Mouse (Mus musculus): ENCODE results near the gene Pnma1. TPM values are rescaled to one million over a fixed set of nuclear protein-coding genes. Genes with fewer than 3 reads are reported as not detected.

Gene Pnma1
- total RNA-seq, 2 experiments from 2014 or later = 0.23 to 0.26 TPM

GRCm38 (mm10) chr12:84178652-84179445, 30.6 kb upstream of the Pnma1 start:
- DNase-seq = peak; percentile 61 to 69

- peak; percentile 66 to 69 for DNase-seq
Measured at GRCm38 (mm10) chr12:84178052-84178451, 29.8 kb upstream of the Pnma1 start.

GRCm38 (mm10) chr12:84176886-84177765, 28.8 kb upstream of the Pnma1 start:
- DNase-seq = no peak

GRCm38 (mm10) chr12:84176126-84176769, 28.0 kb upstream of the Pnma1 start:
- peak in 1 of 2 experiments; percentile 35 for DNase-seq

- peak; percentile 94 to 96 for DNase-seq
Measured at GRCm38 (mm10) chr12:84175659-84176061, 27.4 kb upstream of the Pnma1 start.

GRCm38 (mm10) chr12:84174871-84175270, 26.6 kb upstream of the Pnma1 start:
- peak; percentile 83 to 85 for DNase-seq

GRCm38 (mm10) chr12:84174190-84174811, 26.0 kb upstream of the Pnma1 start:
- peak; percentile 86 to 87 for DNase-seq

- DNase-seq = no peak
Measured at GRCm38 (mm10) chr12:84173309-84173915, 25.1 kb upstream of the Pnma1 start.

- no peak for DNase-seq
Measured at GRCm38 (mm10) chr12:84172862-84173261, 24.6 kb upstream of the Pnma1 start.

- DNase-seq = no peak
Measured at GRCm38 (mm10) chr12:84172216-84172615, 23.9 kb upstream of the Pnma1 start.

GRCm38 (mm10) chr12:84170610-84171009, 22.3 kb upstream of the Pnma1 start:
- DNase-seq = no peak

- no peak for DNase-seq
Measured at GRCm38 (mm10) chr12:84165631-84166373, 17.5 kb upstream of the Pnma1 start.

- DNase-seq = no peak
Measured at GRCm38 (mm10) chr12:84163586-84164110, 15.4 kb upstream of the Pnma1 start.

GRCm38 (mm10) chr12:84163133-84163532, 14.8 kb upstream of the Pnma1 start:
- DNase-seq = peak in 1 of 2 experiments; percentile 55

GRCm38 (mm10) chr12:84161616-84162433, 13.5 kb upstream of the Pnma1 start:
- no peak for DNase-seq

GRCm38 (mm10) chr12:84161116-84161515, 12.8 kb upstream of the Pnma1 start:
- DNase-seq = no peak

- no peak for DNase-seq
Measured at GRCm38 (mm10) chr12:84160491-84160890, 12.2 kb upstream of the Pnma1 start.

- DNase-seq = no peak
Measured at GRCm38 (mm10) chr12:84158156-84158555, 9.9 kb upstream of the Pnma1 start.

- DNase-seq = no peak
Measured at GRCm38 (mm10) chr12:84156210-84156609, 7.9 kb upstream of the Pnma1 start.

- no peak for DNase-seq
Measured at GRCm38 (mm10) chr12:84155523-84155871, 7.2 kb upstream of the Pnma1 start.

Measured in adrenal gland, postnatal 36 days (tissue).